Mouse (Mus musculus): ENCODE measurements around the gene 4930467E23Rik. TPM values are rescaled to one million over a fixed set of nuclear protein-coding genes. Genes with fewer than 3 reads are reported as not detected.
"Not testable (repeated sequence)": the region's sequence is repeated elsewhere in the genome, so short reads cannot be mapped to it uniquely, and the experiment has no call there.

The 4930467E23Rik gene
- total and polyA plus RNA-seq, 3 experiments, result 0.14 to 0.55 TPM; not detected in 1

DNA sequence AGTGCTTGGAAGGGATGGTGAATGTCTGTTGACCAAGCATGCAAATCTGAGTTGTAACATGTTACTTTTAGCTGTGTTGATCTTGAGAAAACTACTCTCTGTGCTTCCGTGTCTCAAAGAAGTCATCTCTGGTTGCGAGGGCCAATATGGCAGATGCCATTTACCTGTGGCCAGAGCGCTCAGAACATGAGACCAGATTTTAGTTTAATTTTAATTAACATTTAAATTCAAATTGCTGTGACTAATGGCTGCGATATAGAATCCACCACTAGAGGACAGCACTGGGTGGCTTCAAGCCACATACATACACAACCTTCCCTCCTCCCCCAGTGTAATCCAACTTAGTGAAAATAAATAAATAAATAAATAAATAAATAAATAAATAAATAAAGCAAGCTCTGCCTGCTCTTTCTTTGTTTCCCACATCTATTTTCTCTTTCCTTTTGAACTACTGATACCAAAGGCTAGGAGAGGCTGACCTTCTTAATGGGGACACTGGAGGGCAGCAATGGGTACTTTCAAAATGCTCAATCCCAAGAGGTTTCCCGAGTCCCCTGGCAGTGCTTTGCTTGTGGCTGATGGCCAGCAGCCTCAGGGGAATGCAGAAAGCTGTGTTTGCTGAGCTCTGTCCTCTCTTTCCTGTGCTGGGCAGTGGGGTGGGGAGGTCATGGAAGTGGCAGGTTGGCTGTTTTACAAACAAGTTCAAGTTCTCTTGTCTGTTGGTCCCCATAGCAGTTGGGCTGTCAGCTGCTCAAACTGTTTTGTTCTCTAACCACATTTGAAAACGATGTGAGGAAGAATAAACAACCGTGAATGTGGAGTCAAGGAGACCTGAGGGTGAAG is 22.2 kb upstream of the 4930467E23Rik start:
- H3K4me1 ChIP-seq (ENCODE audit: control insufficient read depth, insufficient read depth, low read length); H3K9ac ChIP-seq (ENCODE audit: low read depth, low read length): not testable (repeated sequence)

DNA sequence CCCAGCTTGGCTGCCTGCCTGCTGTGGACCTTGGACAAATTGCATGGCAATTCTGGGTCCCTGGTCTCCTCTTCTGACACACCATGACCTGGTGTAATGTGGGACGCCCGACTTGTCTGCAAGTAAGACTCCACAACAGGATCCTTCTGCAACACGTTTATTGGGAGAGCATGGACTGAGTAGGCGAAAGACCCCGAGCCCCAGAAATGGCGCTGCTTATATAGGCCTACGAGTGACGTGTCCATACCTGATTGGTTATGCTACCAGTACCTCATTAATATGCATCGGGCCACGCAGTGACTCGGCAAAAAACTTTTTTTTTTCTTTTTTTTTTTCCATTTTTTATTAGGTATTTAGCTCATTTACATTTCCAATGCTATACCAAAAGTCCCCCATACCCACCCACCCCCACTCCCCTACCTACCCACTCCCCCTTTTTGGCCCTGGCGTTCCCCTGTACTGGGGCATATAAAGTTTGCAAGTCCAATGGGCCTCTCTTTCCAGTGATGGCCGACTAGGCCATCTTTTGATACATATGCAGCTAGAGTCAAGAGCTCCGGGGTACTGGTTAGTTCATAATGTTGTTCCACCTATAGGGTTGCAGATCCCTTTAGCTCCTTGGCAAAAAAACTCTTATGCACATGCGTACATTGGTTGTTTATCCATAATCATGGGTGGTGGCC is 21.5 kb upstream of the 4930467E23Rik start:
- H3K27me3 ChIP-seq (ENCODE audit: control insufficient read depth, insufficient read depth, low read length); H3K36me3 ChIP-seq (ENCODE audit: control insufficient read depth, insufficient read depth, low read length); H3K4me1 ChIP-seq (ENCODE audit: control insufficient read depth, insufficient read depth, low read length); H3K4me3 ChIP-seq; H3K79me2 ChIP-seq (replicated peaks; ENCODE audit: control insufficient read depth, insufficient read depth, low read length); H3K9ac ChIP-seq (ENCODE audit: low read depth, low read length); H3K27ac ChIP-seq; intact Hi-C loops (cut with DNase I): not testable (repeated sequence)
- 83% methylated on average over 13 of the region's 15 CpGs for WGBS
- DNase-seq, result peak in 1 of 2 experiments; percentile 35

More for the DNA sequence above, 22.2 kb upstream of the 4930467E23Rik start:
- H3K36me3 ChIP-seq (ENCODE audit: control insufficient read depth, insufficient read depth, low read length); H3K27me3 ChIP-seq (ENCODE audit: control insufficient read depth, insufficient read depth, low read length); H3K79me2 ChIP-seq (replicated peaks; ENCODE audit: control insufficient read depth, insufficient read depth, low read length); H3K4me3 ChIP-seq; H3K27ac ChIP-seq; intact Hi-C loops (cut with DNase I): not testable (repeated sequence)
- DNase-seq, result peak; percentile 79 to 81
- peak; percentile 75 for TF ChIP-seq CTCF (IDR thresholded peaks at IDR 0.05)
- WGBS, result 68% methylated on average over 7 of the region's 7 CpGs

DNA sequence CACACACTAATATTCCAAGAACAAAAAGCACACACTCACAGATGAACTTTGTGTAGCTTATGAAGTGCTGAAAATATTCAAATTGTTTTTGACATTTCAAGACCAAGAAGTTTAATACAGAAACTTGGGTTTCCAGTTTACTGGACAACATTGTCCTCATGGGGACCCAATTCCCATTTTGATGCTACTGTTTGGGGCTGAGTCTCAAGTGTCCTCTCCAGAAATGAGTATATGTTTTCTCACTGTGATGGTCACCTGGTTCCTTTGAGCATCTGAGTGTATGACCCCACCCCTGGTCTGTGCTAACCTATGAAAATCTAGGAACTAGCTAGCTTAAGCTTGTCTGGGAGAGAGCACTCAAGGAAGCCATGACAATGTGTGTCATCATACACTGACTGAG is 20.4 kb upstream of the 4930467E23Rik start:
- H3K27ac ChIP-seq; H3K4me1 ChIP-seq (ENCODE audit: control insufficient read depth, insufficient read depth, low read length); H3K27me3 ChIP-seq (ENCODE audit: control insufficient read depth, insufficient read depth, low read length); H3K4me3 ChIP-seq; intact Hi-C loops (cut with DNase I); DNase-seq; H3K9ac ChIP-seq (ENCODE audit: low read depth, low read length); H3K79me2 ChIP-seq (replicated peaks; ENCODE audit: control insufficient read depth, insufficient read depth, low read length); H3K36me3 ChIP-seq (ENCODE audit: control insufficient read depth, insufficient read depth, low read length): not testable (repeated sequence)

DNA sequence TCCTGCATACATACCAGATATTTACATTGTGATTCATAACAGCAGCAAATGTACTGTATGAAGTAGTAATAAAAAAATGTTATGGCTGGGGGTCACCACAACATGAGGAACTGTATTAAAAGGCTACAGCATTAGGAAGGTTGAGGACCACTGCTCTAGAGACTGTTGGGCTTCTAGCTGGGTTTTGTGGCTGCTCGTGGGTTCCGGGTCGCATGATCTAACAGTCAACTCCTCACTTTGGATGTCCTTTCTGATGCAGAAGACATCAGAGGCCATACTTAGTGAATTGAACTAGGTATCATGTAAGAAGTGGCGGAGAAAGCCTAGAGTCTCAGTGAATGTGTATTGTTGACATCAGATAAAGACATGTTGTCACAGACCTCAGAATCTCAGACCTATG is 19.9 kb upstream of the 4930467E23Rik start:
- DNase-seq, result peak in 1 of 2 experiments; percentile 52
- H3K27me3 ChIP-seq (ENCODE audit: control insufficient read depth, insufficient read depth, low read length); H3K4me3 ChIP-seq; H3K36me3 ChIP-seq (ENCODE audit: control insufficient read depth, insufficient read depth, low read length); H3K4me1 ChIP-seq (ENCODE audit: control insufficient read depth, insufficient read depth, low read length); H3K27ac ChIP-seq; H3K79me2 ChIP-seq (replicated peaks; ENCODE audit: control insufficient read depth, insufficient read depth, low read length); intact Hi-C loops (cut with DNase I); H3K9ac ChIP-seq (ENCODE audit: low read depth, low read length): not testable (repeated sequence)
- 88% methylated on average over 4 of the region's 4 CpGs for WGBS

DNA sequence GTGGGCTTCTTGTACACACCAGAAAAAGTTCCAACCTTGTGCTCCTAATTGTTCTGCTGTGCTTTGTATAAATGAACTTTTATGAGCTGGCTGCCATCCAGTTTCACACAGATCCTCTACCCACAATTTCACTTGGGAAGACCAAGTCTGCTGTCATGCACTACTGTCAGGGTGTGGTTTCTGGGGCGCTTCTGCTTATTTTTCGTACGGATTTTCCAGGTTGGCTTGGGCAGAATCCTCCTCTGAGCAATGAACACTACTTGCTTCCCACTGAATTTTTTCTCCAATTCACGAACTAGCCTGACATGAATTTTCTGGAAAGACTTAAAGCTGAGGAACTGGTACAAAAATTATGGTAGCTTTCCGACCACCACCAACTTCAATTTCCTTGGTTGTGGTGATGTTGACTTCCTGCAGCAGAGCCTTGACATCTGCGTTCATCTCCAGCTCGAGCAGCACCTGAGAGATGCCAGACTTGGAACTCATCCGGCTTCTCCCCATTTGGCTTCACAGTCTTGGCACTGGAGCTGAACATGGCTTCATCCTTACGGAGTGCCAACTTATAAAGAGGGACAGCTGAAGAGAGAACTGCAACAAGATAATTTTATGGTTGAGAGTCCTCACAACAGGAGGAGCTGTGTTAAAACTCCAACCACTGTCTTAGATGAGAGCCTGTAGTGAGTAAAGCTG is 18.1 kb upstream of the 4930467E23Rik start:
- H3K27me3 ChIP-seq (ENCODE audit: control insufficient read depth, insufficient read depth, low read length); H3K27ac ChIP-seq; DNase-seq; intact Hi-C loops (cut with DNase I); H3K36me3 ChIP-seq (ENCODE audit: control insufficient read depth, insufficient read depth, low read length); H3K79me2 ChIP-seq (replicated peaks; ENCODE audit: control insufficient read depth, insufficient read depth, low read length); H3K9ac ChIP-seq (ENCODE audit: low read depth, low read length); H3K4me1 ChIP-seq (ENCODE audit: control insufficient read depth, insufficient read depth, low read length); H3K4me3 ChIP-seq: not testable (repeated sequence)
- 78% methylated on average over 9 of the region's 9 CpGs for WGBS

DNA sequence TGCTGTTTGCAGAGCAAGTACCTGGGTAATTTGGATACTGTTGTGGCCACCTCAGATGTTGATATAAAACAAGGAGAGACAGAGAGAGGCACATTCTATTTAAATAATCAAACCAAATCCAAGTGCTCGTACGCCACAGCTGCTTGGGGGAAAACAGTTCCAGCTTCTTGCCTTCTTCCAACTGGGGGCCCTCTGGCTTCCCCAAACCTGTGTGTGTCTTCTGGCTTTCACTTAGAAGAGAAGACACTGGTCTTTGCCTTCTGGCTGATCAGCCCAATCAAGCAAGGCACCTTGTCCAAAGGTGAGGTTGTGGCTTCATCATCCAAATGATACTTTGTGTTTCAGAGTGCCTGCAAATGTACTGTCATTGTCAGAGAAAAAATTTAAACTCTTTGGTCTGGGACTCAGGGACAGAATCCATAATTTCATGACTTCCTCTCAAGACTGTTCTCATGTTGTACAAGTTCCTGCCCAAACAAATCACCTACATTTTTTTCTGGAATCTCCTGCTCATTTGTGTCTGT is 17.1 kb upstream of the 4930467E23Rik start:
- H3K9ac ChIP-seq (ENCODE audit: low read depth, low read length); H3K36me3 ChIP-seq (ENCODE audit: control insufficient read depth, insufficient read depth, low read length); intact Hi-C loops (cut with DNase I); H3K27ac ChIP-seq; H3K27me3 ChIP-seq (ENCODE audit: control insufficient read depth, insufficient read depth, low read length); H3K79me2 ChIP-seq (replicated peaks; ENCODE audit: control insufficient read depth, insufficient read depth, low read length); H3K4me1 ChIP-seq (ENCODE audit: control insufficient read depth, insufficient read depth, low read length); H3K4me3 ChIP-seq; DNase-seq: not testable (repeated sequence)
- WGBS, result 86% methylated on average over 2 of the region's 2 CpGs

DNA sequence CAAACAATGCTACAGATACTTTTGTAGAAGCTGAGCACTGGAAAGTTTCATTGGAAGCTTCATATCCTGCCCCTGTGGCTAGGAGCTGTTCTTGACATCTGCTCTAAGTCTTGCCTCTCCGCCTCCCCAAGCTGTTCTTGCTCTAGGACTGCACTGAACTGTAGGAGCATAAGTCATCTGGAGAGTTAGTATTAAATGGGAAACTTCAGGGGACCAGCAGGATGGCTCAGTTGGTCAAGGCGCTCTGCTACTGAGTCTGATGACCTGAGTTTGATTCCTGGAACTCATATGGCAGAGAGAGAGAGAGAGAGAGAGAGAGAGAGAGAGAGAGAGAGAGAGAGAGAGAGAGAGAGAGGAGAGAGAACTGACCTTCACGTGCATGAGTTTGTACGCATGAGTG is 16.6 kb upstream of the 4930467E23Rik start:
- H3K79me2 ChIP-seq (replicated peaks; ENCODE audit: control insufficient read depth, insufficient read depth, low read length); H3K36me3 ChIP-seq (ENCODE audit: control insufficient read depth, insufficient read depth, low read length); H3K27me3 ChIP-seq (ENCODE audit: control insufficient read depth, insufficient read depth, low read length); H3K4me3 ChIP-seq; H3K27ac ChIP-seq; H3K9ac ChIP-seq (ENCODE audit: low read depth, low read length); H3K4me1 ChIP-seq (ENCODE audit: control insufficient read depth, insufficient read depth, low read length); intact Hi-C loops (cut with DNase I); DNase-seq: not testable (repeated sequence)
- 64% methylated on average over 4 of the region's 4 CpGs for WGBS

DNA sequence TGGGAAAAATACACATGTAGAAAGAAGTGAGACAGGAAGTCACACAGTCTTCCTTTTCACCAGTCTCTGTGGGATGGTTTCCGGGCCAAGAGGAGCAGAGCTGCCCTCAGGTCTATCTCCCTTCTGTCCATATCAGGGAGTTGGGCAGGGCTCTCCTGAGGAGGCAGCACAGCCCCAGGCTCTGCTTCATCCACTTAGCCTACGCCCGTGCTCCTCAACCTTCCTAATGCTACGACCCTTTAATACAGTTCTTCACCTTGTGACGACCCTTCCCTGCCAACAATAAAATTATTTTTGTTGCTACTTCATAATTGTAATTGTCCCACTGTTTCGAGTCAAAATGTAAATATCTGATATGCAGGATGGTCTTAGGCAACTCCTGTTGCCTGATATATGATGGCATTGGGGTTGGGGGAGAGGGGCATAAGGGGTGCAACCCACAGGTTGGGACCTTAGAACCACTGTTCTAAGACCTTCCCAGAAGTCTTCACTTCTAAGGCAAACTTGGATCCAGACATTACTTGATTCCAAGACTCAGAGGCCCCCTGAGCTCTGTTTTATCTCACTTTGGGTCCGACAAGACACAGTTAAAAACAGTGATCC is 16.0 kb upstream of the 4930467E23Rik start:
- 76% methylated on average over 7 of the region's 7 CpGs for WGBS
- H3K27ac ChIP-seq; H3K36me3 ChIP-seq (ENCODE audit: control insufficient read depth, insufficient read depth, low read length); H3K4me3 ChIP-seq; H3K79me2 ChIP-seq (replicated peaks; ENCODE audit: control insufficient read depth, insufficient read depth, low read length); H3K27me3 ChIP-seq (ENCODE audit: control insufficient read depth, insufficient read depth, low read length); H3K4me1 ChIP-seq (ENCODE audit: control insufficient read depth, insufficient read depth, low read length); H3K9ac ChIP-seq (ENCODE audit: low read depth, low read length); intact Hi-C loops (cut with DNase I): not testable (repeated sequence)
- peak in 1 of 2 experiments; percentile 48 for DNase-seq

DNA sequence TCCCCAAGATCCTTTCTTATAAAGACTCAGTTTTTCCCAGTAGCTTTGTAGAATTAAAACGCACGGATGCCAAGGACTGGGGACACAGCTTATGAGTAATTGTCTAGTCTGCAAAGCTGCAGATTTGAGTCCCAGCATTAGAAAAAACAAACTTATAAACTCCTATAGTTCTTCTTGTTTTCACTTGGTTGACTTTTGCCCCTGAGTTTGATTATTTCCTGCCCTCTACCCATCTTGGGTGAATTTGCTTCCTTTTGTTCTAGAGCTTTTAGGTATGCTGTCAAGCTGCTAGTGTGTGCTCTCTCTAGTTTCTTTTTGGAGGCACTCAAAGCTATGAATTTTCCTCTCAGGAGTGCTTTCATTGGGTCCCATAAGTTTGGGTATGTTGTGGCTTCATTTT is 14.9 kb upstream of the 4930467E23Rik start:
- H3K27ac ChIP-seq; DNase-seq; H3K79me2 ChIP-seq (replicated peaks; ENCODE audit: control insufficient read depth, insufficient read depth, low read length); H3K9ac ChIP-seq (ENCODE audit: low read depth, low read length); H3K36me3 ChIP-seq (ENCODE audit: control insufficient read depth, insufficient read depth, low read length); H3K4me1 ChIP-seq (ENCODE audit: control insufficient read depth, insufficient read depth, low read length); intact Hi-C loops (cut with DNase I); H3K27me3 ChIP-seq (ENCODE audit: control insufficient read depth, insufficient read depth, low read length); H3K4me3 ChIP-seq: not testable (repeated sequence)
- 90% methylated on average over 2 of the region's 2 CpGs for WGBS

Measured in heart, adult 2 months (tissue).